Mouse (Mus musculus) kidney, adult 2 months (tissue): Measurements from ENCODE around the gene Fbxo4.

Source experiments
- CTCF ChIP-seq: fragments of 200-500 bp; conservative IDR thresholded peaks from 2 replicates; pipeline ENCODE4 v1.5.1; 2011; ENCODE audit warnings: low read depth, mild to moderate bottlenecking, control low read depth, low read length, moderate library complexity, mixed read lengths; ENCODE audit not compliant: insufficient read depth, insufficient read length
- POLR2A ChIP-seq: fragments of 200-500 bp; IDR thresholded peaks from one replicate; pipeline ENCODE4 v1.6.1; 2011; ENCODE audit warnings: low read depth, low read length, control low read depth

GRCm38 (mm10) chr15:3931931-3932330 is 47.4 kb downstream of the Fbxo4 start:
- no peak for TF ChIP-seq POLR2A
- no peak for TF ChIP-seq CTCF
